Mouse (Mus musculus): ENCODE measurements at regions not wholly inside any gene's neighbourhood (a gene's known extent, or its start where the extent isn't known, plus 50 kb on each side); places are given as distances from the start of the nearest gene placed in this dataset.

- no peak for DNase-seq
Observed at GRCm38 (mm10) chr10:61034056-61034455, 55.1 kb upstream of the Pcbd1 start.

- peak; percentile 4 for DNase-seq
Observed at GRCm38 (mm10) chr10:61028598-61028997, 60.5 kb upstream of the Pcbd1 start.

GRCm38 (mm10) chr10:61027215-61027614, 61.9 kb upstream of the Pcbd1 start:
- no peak for DNase-seq

- no peak for DNase-seq
Observed at GRCm38 (mm10) chr10:61025061-61025460, 64.1 kb upstream of the Pcbd1 start.

- DNase-seq: no peak
Observed at GRCm38 (mm10) chr10:61024166-61024565, 65.0 kb upstream of the Pcbd1 start.

DNA sequence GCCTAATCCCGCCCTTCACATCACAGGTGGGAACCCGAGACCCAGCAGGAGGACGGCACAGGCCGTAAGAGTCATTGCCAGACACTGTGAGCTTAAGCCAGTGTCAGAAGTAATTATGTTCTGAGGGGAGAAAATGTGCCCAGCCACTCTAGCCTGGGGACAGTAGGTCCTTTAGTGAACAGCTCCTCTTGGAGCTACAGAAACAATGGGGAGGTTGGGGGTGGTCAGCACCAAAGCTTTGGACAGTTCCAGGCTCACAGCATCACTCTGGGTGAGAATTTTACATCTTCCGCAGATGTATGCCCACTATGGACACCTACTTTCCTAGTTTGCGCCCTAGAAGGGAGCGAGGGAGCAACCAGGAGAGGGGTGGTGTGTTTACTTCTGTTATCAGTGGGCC, 65.7 kb upstream of the Pcbd1 start:
- no peak for DNase-seq

GRCm38 (mm10) chr10:61019566-61019965, 69.6 kb upstream of the Pcbd1 start:
- peak; percentile 5 for DNase-seq

DNA sequence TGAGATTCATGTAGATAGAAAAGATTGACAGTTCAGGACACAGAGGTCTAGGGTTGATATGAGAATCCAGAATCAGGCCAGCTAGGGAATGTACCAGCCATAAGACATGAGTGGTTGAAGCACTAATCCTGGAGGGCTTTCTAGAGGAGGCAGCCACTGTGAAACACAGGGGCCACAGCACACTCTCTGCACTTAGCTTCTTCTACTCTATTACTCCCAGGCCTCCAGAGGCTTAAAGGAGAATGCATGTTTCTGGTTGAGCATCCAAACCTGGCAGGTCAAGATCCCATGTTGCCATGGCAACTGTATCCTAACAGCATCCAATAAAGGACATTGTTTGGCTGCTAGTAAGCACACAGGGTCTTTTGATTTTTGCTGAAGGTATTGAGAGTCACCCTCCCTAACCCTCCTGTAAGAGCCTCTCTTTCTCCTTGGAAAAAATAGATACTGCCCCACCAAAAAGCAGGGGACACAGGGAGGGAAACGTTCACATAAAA, 76.9 kb upstream of the Pcbd1 start:
- DNase-seq: no peak

DNA sequence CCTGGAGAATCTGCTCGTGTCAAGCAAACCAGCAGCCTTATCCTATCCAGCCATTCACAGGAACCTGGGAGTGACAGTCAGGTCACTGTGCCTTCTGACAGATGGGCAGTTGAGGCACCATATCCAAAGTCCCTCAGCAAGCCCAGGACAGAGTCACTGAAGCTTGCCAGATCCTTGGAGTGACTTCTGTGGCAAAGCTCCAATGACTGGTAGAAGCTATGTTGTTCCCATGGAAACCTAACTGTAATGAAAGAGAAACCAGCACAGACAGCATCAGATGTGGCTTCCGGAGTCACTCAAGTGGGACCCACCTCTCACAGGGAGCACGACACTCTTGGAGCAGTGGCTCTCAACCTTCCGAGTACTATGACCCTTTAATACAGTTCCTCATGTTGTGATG, 78.4 kb upstream of the Pcbd1 start:
- no peak for DNase-seq

DNA sequence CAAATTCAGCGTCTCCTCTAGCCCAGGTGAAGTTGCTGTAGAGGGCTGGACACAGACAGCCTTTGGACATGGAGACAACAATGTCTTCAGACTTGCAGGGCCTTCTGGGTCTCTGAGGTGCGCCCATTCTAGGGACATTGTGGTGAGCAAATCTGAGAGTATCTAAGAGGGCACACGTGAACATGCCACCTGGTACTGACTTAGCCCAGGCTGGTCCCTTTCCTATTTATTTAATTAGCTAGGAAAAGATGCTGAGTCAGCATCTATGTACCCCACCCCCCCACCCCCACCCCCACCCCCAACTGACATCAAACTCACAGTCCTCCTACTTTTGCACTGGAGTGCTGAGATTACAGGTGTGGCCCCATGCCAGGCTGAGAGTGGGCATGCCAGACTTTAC, 81.7 kb upstream of the Pcbd1 start:
- DNase-seq: no peak

DNA sequence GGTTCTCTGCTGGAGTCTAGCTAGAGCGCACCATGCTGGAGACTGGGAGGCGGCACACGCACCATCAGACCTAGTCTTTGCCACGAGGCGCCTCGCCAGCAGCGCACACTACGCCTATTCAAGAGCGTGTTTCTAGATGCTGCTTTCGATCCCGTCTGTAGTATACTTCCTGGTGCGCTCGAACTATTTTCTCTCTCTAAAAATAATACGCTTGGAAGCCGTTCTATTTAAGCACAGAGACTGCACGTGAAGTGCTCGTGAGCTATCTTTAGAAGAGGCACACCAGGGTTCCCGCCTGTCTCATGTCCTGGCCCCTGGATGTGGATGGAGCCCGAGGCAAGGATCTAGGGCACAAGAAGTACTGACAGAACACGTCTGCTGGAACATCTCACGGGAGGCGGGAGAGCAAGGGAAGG, 87.4 kb upstream of the Pcbd1 start:
- no peak for DNase-seq

DNA sequence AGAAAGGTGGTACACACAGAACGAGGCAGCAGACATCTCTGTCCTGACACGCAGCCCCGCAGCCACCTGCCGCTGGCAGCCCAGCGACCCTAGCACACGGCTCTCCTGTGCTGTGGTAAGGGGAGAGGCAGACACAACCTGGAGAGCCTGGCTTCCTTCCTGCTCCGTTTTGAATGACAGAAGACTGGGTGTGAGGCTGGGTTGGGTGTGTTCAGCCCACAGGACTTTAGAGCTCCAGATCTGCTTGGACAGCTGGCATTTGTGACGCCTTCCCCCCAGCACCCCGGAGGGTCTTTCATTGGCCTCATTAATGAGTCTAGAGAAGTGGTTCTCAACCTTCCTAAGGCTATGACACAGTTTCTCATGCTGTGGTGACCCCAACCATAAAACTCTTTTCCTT, 91.7 kb upstream of the Pcbd1 start:
- no peak for DNase-seq

GRCm38 (mm10) chr10:60995908-60996640, 93.1 kb upstream of the Pcbd1 start:
- DNase-seq: no peak

GRCm38 (mm10) chr10:60985109-60985576, 104.0 kb upstream of the Pcbd1 start:
- peak; percentile 42 for DNase-seq

DNA sequence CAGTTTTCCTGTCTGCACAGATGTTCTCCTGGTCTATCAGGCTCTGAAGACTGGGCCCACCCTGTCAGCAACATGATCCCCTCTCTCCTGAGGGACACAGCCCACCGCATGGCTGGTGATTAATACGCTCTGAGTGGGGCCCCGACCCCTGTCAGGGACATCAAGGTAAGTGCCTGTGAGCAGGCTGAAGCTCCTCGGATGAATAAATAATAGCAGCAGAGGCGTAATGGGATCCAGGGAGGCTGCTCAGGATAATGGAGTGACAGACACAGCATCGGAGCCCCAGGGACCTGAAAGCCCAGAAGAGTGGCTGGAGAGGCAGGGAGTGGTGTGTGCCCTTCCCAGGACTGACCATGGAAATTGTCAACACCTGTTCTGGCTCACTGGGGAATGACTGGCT, 107.4 kb upstream of the Pcbd1 start:
- no peak for DNase-seq

DNA sequence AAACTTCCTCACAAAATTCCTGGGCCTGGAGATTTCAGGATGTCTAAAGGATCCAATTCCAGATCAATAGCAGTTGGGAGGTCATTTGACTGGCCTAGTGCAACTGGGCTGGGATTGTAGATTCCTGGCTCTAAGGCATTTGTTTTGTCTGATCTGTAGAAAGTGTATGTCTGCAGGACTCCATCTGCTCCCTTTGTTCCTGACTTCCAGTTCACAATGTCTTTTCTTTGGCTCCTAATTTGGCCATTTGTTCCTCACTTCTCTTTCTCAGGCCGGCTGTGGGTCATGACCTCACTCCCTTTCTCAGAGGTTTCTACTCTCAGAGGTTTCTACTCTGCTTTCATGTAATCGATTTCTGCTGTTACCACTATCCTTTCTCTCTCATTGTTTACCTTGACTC, 115.5 kb upstream of the Pcbd1 start:
- no peak for DNase-seq

DNA sequence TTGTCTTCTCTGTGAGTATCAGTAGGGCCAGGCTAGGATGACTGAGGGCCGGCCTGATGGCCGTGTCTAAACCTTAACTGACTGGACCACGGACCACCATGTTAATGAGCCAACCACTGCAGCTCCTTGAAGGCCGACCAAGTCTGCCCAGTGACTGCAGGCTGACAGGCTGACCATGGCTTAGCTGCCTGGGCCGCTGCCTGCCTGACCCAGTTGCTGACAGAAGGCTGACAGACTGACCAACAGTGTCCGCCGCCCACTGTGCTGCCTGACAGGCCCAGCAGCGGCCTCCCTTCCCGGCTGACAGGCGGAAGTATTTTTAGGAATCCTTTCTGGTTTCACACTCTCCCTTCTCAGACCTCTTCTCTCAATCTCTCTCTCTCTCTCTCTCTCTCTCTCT, 124.3 kb upstream of the Pcbd1 start:
- no peak for DNase-seq

DNA sequence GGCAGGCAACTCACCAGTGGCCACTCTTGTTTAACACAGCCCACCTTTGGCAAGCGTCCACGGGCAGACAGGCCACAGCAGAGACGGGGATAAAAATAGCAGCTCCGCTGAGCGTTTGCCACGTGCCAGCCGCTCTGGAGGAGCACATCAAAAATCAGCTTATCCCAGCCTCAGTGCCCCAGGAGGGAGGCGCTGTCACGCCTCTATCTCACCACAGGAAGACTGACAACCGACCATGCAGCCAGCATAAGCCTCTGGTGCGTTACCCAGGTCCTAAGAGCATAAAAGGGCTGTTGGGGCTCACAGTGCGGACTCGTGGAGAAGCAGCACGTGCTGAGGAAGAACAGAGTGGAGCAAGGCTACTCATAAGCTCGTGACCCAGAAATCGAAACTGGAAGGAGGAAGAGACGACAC, 126.4 kb upstream of the Unc5b start:
- no peak for DNase-seq

- no peak for DNase-seq
Observed at GRCm38 (mm10) chr10:60955467-60955866, 124.1 kb upstream of the Unc5b start.

DNA sequence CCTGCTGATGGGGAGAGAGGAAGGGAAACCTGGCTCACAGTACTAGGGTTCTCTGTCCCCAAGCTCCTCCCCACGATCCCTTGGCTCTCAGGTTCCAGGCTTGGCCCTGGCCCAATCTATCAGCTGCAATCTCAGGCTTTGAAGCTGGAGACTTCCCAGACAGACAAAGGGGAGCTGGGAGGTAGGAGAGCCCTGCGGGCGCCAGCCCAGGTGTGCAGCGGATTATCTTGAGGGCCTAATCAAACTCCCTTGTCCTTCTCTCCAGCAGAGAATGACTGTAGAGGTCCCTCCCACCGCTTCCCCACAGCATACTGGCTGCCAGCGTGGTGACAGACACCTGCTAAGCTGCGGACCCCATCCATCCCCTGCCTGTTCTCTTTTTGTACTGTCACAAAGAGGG, 121.1 kb upstream of the Unc5b start:
- DNase-seq: no peak

GRCm38 (mm10) chr10:60948983-60949677, 117.7 kb upstream of the Unc5b start:
- no peak for DNase-seq

- DNase-seq: no peak
Observed at GRCm38 (mm10) chr10:60943074-60943473, 111.7 kb upstream of the Unc5b start.

- no peak for DNase-seq
Observed at GRCm38 (mm10) chr10:60938749-60939148, 107.4 kb upstream of the Unc5b start.

- DNase-seq: no peak
Observed at GRCm38 (mm10) chr10:60937517-60937866, 106.1 kb upstream of the Unc5b start.

Measured in lung, postnatal 36 days (tissue).